Mouse (Mus musculus) liver, embryonic 13.5 days (tissue): ENCODE results near the gene Gm9732. TPM values are rescaled to one million over a fixed set of nuclear protein-coding genes. Genes with fewer than 3 reads are reported as not detected.

Experiments used
- polyA plus RNA-seq: library from polyadenylated mRNA; unstranded; fragments of >200 nt; fragmentation: Nextera tagmentation; extraction: Ambion mirVana; gene quantifications from 2 replicates; pipeline ENCODE4 v1.2.1, GENCODE M21; 2015

Gene Gm9732
- polyA plus RNA-seq, 1 experiment from 2014 or later = not detected

Other genes with a start within 250 kb of the Gm9732 start
- gene Gm8094, start 198.4 kb upstream of the Gm9732 start, polyA plus RNA-seq = not detected in 2 replicates
- not detected in 2 replicates for gene Gm8104, start 174.4 kb upstream of the Gm9732 start, polyA plus RNA-seq
- gene Gm7233, start 95.2 kb upstream of the Gm9732 start, polyA plus RNA-seq = not detected in 2 replicates
- gene Gm8122, start 39.7 kb upstream of the Gm9732 start, polyA plus RNA-seq = not detected in 2 replicates
- gene Gm8126, start 16.4 kb upstream of the Gm9732 start, polyA plus RNA-seq = not detected in 2 replicates
- not detected in 2 replicates for gene Gm8127, start 18.8 kb downstream of the Gm9732 start, polyA plus RNA-seq
- gene 1700001F09Rik, start 72.8 kb downstream of the Gm9732 start, polyA plus RNA-seq = not detected in 2 replicates
- not detected in 2 replicates for gene Gm8138, start 141.3 kb downstream of the Gm9732 start, polyA plus RNA-seq